Mouse (Mus musculus): ENCODE data around the gene Fdxr. TPM values are rescaled to one million over a fixed set of nuclear protein-coding genes. Genes with fewer than 3 reads are reported as not detected.
A peak's percentile ranks its signal among the peaks of the same experiment; 100 is the strongest.

Gene Fdxr
- polyA plus RNA-seq, 1 experiment, result 12.2 TPM

- H3K36me3 ChIP-seq (ENCODE audit: control insufficient read depth, insufficient read depth, low read length), result peaks cover 4% of the 10 kb centered on the region; the same call in 1 of the 2 replicates
- H3K27ac ChIP-seq (ENCODE audit: insufficient read depth, low read depth, low read length), result no peak overlapping the region
- H3K4me3 ChIP-seq (ENCODE audit: low read depth, low read length), result no peak overlapping the region
- no peak for TF ChIP-seq POLR2A (IDR thresholded peaks at IDR 0.05; ENCODE audit: low read depth, low read length)
- no peak for TF ChIP-seq CTCF (IDR thresholded peaks at IDR 0.05; ENCODE audit: extremely low read depth, insufficient read length, insufficient replicate concordance, low read depth, low read length)
- H3K27me3 ChIP-seq (ENCODE audit: control insufficient read depth, insufficient read depth, low read length), result peaks cover 43% of the 10 kb centered on the region
- peaks cover 4% of the 10 kb centered on the region; the same call in 1 of the 2 replicates for H3K4me1 ChIP-seq (ENCODE audit: control insufficient read depth, insufficient read depth, insufficient read length, low read length)
- 50% methylated on average over 7 of the region's 7 CpGs for WGBS
These were observed 12.6 kb downstream of the Fdxr start for GRCm38 (mm10) chr11:115264136-115264861.

DNA sequence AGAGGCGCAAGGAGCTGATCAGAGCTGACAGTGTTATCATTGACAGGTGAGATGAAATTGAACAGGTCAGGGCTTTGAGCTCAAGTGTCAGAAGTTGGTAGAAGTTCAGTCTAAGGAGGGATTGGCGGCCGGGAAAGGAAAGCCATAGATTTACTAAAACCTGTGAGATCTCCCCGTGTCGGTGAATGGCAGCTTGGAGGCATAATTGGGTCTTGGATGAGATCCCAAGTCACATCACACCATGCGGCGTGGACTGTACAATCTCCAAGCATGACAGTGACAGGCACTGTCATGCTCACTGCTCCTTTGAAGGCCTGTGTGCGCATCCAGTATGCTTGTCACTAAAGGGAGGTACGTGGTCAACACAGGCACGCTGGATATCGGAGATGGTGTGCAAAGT, 13.9 kb downstream of the Fdxr start:
- H3K4me1 ChIP-seq (ENCODE audit: control insufficient read depth, insufficient read depth, insufficient read length, low read length), result peaks cover 6% of the 10 kb centered on the region; the same call in 1 of the 2 replicates
- 71% methylated on average over 11 of the region's 11 CpGs for WGBS
- H3K36me3 ChIP-seq (ENCODE audit: control insufficient read depth, insufficient read depth, low read length), result no peaks in the 10 kb centered on the region
- TF ChIP-seq CTCF (IDR thresholded peaks at IDR 0.05; ENCODE audit: extremely low read depth, insufficient read length, insufficient replicate concordance, low read depth, low read length), result no peak
- TF ChIP-seq POLR2A (IDR thresholded peaks at IDR 0.05; ENCODE audit: low read depth, low read length), result no peak
- peaks cover 49% of the 10 kb centered on the region for H3K27me3 ChIP-seq (ENCODE audit: control insufficient read depth, insufficient read depth, low read length)
- H3K27ac ChIP-seq (ENCODE audit: insufficient read depth, low read depth, low read length), result no peak overlapping the region
- no peak overlapping the region for H3K4me3 ChIP-seq (ENCODE audit: low read depth, low read length)

GRCm38 (mm10) chr11:115259134-115259533, 17.7 kb downstream of the Fdxr start:
- Histone ChIP-seq H3K4me3 (ENCODE audit: low read depth, low read length) (no peak overlapping the region), H3K27me3 (ENCODE audit: control insufficient read depth, insufficient read depth, low read length) (peaks cover 26% of the 10 kb centered on the region), H3K27ac (ENCODE audit: insufficient read depth, low read depth, low read length) (no peak overlapping the region), H3K36me3 (ENCODE audit: control insufficient read depth, insufficient read depth, low read length) (no peaks in the 10 kb centered on the region), H3K4me1 (ENCODE audit: control insufficient read depth, insufficient read depth, insufficient read length, low read length) (peaks cover 3% of the 10 kb centered on the region; the same call in 1 of the 2 replicates)
- 47% methylated on average over 4 of the region's 4 CpGs for WGBS
- TF ChIP-seq POLR2A (IDR thresholded peaks at IDR 0.05; ENCODE audit: low read depth, low read length) (no peak), CTCF (IDR thresholded peaks at IDR 0.05; ENCODE audit: extremely low read depth, insufficient read length, insufficient replicate concordance, low read depth, low read length) (no peak)

GRCm38 (mm10) chr11:115257775-115258510, 18.9 kb downstream of the Fdxr start:
- TF ChIP-seq POLR2A (IDR thresholded peaks at IDR 0.05; ENCODE audit: low read depth, low read length) (no peak), CTCF (IDR thresholded peaks at IDR 0.05; ENCODE audit: extremely low read depth, insufficient read length, insufficient replicate concordance, low read depth, low read length) (no peak)
- H3K4me3 ChIP-seq (ENCODE audit: low read depth, low read length), result no peak overlapping the region
- WGBS, result 19% methylated on average over 59 of the region's 59 CpGs
- H3K4me1 ChIP-seq (ENCODE audit: control insufficient read depth, insufficient read depth, insufficient read length, low read length), result peaks cover 3% of the 10 kb centered on the region; the same call in 1 of the 2 replicates
- H3K27ac ChIP-seq (ENCODE audit: insufficient read depth, low read depth, low read length), result no peak overlapping the region
- peaks cover 26% of the 10 kb centered on the region for H3K27me3 ChIP-seq (ENCODE audit: control insufficient read depth, insufficient read depth, low read length)
- no peaks in the 10 kb centered on the region for H3K36me3 ChIP-seq (ENCODE audit: control insufficient read depth, insufficient read depth, low read length)

GRCm38 (mm10) chr11:115251258-115251657, 25.6 kb downstream of the Fdxr start:
- Histone ChIP-seq H3K27ac (ENCODE audit: insufficient read depth, low read depth, low read length) (no peak overlapping the region), H3K27me3 (ENCODE audit: control insufficient read depth, insufficient read depth, low read length) (peaks cover 29% of the 10 kb centered on the region), H3K4me3 (ENCODE audit: low read depth, low read length) (no peak overlapping the region), H3K36me3 (ENCODE audit: control insufficient read depth, insufficient read depth, low read length) (no peaks in the 10 kb centered on the region), H3K4me1 (ENCODE audit: control insufficient read depth, insufficient read depth, insufficient read length, low read length) (no peaks in the 10 kb centered on the region; the same call in 1 of the 2 replicates)
- TF ChIP-seq CTCF (IDR thresholded peaks at IDR 0.05; ENCODE audit: extremely low read depth, insufficient read length, insufficient replicate concordance, low read depth, low read length) (no peak), POLR2A (IDR thresholded peaks at IDR 0.05; ENCODE audit: low read depth, low read length) (no peak)
- 71% methylated on average over 3 of the region's 3 CpGs for WGBS

GRCm38 (mm10) chr11:115250405-115251090, 26.3 kb downstream of the Fdxr start:
- no peak for TF ChIP-seq CTCF (IDR thresholded peaks at IDR 0.05; ENCODE audit: extremely low read depth, insufficient read length, insufficient replicate concordance, low read depth, low read length)
- no peak for TF ChIP-seq POLR2A (IDR thresholded peaks at IDR 0.05; ENCODE audit: low read depth, low read length)
- peaks cover 29% of the 10 kb centered on the region for H3K27me3 ChIP-seq (ENCODE audit: control insufficient read depth, insufficient read depth, low read length)
- WGBS, result 4% methylated on average over 36 of the region's 36 CpGs
- no peaks in the 10 kb centered on the region for H3K36me3 ChIP-seq (ENCODE audit: control insufficient read depth, insufficient read depth, low read length)
- no peaks in the 10 kb centered on the region; the same call in 1 of the 2 replicates for H3K4me1 ChIP-seq (ENCODE audit: control insufficient read depth, insufficient read depth, insufficient read length, low read length)
- H3K4me3 ChIP-seq (ENCODE audit: low read depth, low read length), result peak overlapping the region; percentile 0; the same call in 1 of the 2 replicates
- no peak overlapping the region for H3K27ac ChIP-seq (ENCODE audit: insufficient read depth, low read depth, low read length)

Measured in small intestine, adult 2 months (tissue).